Comparison of ENCODE assay signal across 9 mouse cellular contexts in the genomic region with DNA sequence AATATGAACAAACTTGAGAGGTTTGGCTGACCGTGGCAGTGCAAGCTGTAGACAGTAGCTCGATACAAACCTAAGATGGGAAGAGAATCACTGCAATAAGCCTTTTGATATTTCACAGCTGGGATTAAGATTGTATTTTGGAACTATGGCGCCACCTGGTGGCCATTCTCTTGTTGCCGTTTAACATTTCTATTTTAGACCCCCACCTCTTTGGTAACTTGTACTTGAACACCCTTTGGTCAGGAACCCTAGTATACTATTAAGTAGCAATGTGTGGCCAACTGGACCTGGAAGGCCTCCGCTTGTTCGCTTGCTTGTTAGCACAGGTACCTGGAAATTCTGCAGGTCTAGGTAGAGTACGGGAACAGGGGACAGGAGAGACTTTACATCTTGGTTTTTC. TPM values are rescaled to one million over a fixed set of nuclear protein-coding genes. Genes with fewer than 3 reads are reported as not detected.
DNase-seq lines count a peak whose midpoint lies in the region; TF ChIP-seq lines count a peak whose summit lies in the region.
"Had no signal": no experiment of that assay in that cellular context is flagged by ENCODE, and none has a peak within 500 bp of the region (broad histone marks: within the 10 kb centered on the region; RNA-seq: fewer than 3 reads in every experiment).

No protein-coding gene starts in this region.

- no peaks in the 10 kb centered on the region for H3K4me1 ChIP-seq in lung, adult 2 months (ENCODE audit: control insufficient read depth, insufficient read depth, low read length)
- H3K4me1 ChIP-seq: midbrain, embryonic 12.5 days had no signal

- DNase-seq in 3T3-L1 (ENCODE audit: low read depth, low spot score), result peak; percentile 92
- peak; percentile 39 for DNase-seq in Muller cell, postnatal 12 days (ENCODE audit: inconsistent ontology term)
- peak; percentile 65 for DNase-seq in cerebellum, adult 9-10 months
- peak; percentile 71 to 73 for DNase-seq in frontal cortex, postnatal 25 days (ENCODE audit: low spot score in 2 of 2)
- DNase-seq in kidney, postnatal 14 days, result peak; percentile 79
- DNase-seq in lung, adult 2 months, result peak; percentile 69
- peak; percentile 6 for DNase-seq in ovary, adult 18-20 months (ENCODE audit: low spot score)
- DNase-seq in thymus, postnatal 10 days (ENCODE audit: low spot score in 2 of 2), result peak; percentile 25 to 73

- peak; percentile 36; the same call in 1 of the 2 replicates for TF ChIP-seq CTCF in lung, adult 2 months (IDR thresholded peaks at IDR 0.05; ENCODE audit: insufficient read depth, low read length)

- no peak overlapping the region for H3K4me3 ChIP-seq in lung, adult 2 months (replicated peaks; ENCODE audit: extremely low read depth, low read depth, low read length)
- H3K4me3 ChIP-seq: midbrain, embryonic 12.5 days had no signal

- 18% methylated on average over 7 of the region's 7 CpGs for WGBS in lung, adult 2 months

- no peak for TF ChIP-seq POLR2A in lung, adult 2 months (IDR thresholded peaks at IDR 0.05; ENCODE audit: borderline replicate concordance, extremely low read depth, low read depth, low read length)

RNA-seq across cellular contexts. Expression of a gene that starts 33.2 kb away (rescaled TPM):
- 2.4 and 10.4 TPM in 2 replicates for polyA plus RNA-seq in lung, adult 2 months (2012; rRNA removed)

Comparison
In these comparisons a context has a peak if more than half of its experiments do, and no peak if none do; other contexts are left out.
1. DNase-seq: peak in every context shown above with its lines; median percentile 92 in 3T3-L1; 79 in kidney, postnatal 14 days; 72 in frontal cortex, postnatal 25 days; 69 in lung, adult 2 months; 65 in cerebellum, adult 9-10 months; 49 in thymus, postnatal 10 days; 39 in Muller cell, postnatal 12 days; 6 in ovary, adult 18-20 months.